Mouse (Mus musculus) embryonic fibroblast, embryonic 13.5 days (primary cell): ENCODE measurements around the gene Pphln1.

Source experiments
- CTCF ChIP-seq: IDR thresholded peaks from 2 replicates; pipeline ENCODE4 v1.5.1; 2011; ENCODE audit warnings: mild to moderate bottlenecking, control low read depth, low read length, moderate library complexity, borderline replicate concordance; ENCODE audit not compliant: insufficient read depth
- POLR2A ChIP-seq: IDR thresholded peaks from 2 replicates; pipeline ENCODE4 v1.6.1; 2011; ENCODE audit warnings: low read depth, mild to moderate bottlenecking, control low read depth, low read length, moderate library complexity

- TF ChIP-seq POLR2A (no peak), CTCF (no peak)
These were observed 139.6 kb downstream of the Pphln1 start for GRCm38 (mm10) chr15:93537745-93538144.
